19 mouse cellular contexts compared by ENCODE assay signal in genomic region chr5:35305332-35305731, GRCm38 (mm10). TPM values are rescaled to one million over a fixed set of nuclear protein-coding genes. Genes with fewer than 3 reads are reported as not detected.
DNase-seq lines count a peak whose midpoint lies in the region; ATAC-seq lines count a peak whose summit lies in the region.
"Had no signal": no experiment of that assay in that cellular context is flagged by ENCODE, and none has a peak within 500 bp of the region (broad histone marks: within the 10 kb centered on the region; RNA-seq: fewer than 3 reads in every experiment).

No protein-coding gene starts in this region.

- WGBS in kidney, embryonic 16.5 days: 70% methylated on average over 10 of the region's 10 CpGs

- no peak overlapping the region for H3K4me3 ChIP-seq in kidney, embryonic 16.5 days (ENCODE audit: low read length)
- H3K4me3 ChIP-seq: forebrain, embryonic 12.5 days; intestine, embryonic 15.5 days had no signal

- no peak for ATAC-seq in kidney, embryonic 16.5 days (ENCODE audit: low FRiP score, low TSS enrichment)
- ATAC-seq: intestine, embryonic 15.5 days had no signal

- no peaks in the 10 kb centered on the region for H3K36me3 ChIP-seq in kidney, embryonic 16.5 days (ENCODE audit: insufficient read depth, low read length)
- H3K36me3 ChIP-seq: forebrain, embryonic 12.5 days; intestine, embryonic 15.5 days had no signal

- H3K4me2 ChIP-seq in kidney, embryonic 16.5 days (replicated peaks; ENCODE audit: low read depth, low read length): no peak overlapping the region
- H3K4me2 ChIP-seq: forebrain, embryonic 12.5 days; intestine, embryonic 15.5 days; lung, embryonic 14.5 days had no signal

- H3K9ac ChIP-seq in kidney, embryonic 16.5 days (replicated peaks; ENCODE audit: low read length): no peak overlapping the region
- H3K9ac ChIP-seq: forebrain, embryonic 12.5 days; intestine, embryonic 15.5 days; lung, embryonic 14.5 days had no signal

- DNase-seq in layer of hippocampus, postnatal 10 days (ENCODE audit: low spot score in 2 of 2): peak; percentile 27 to 39
- no peak for DNase-seq in layer of hippocampus, adult 9-10 months (ENCODE audit: low spot score)
- peak; percentile 92 for DNase-seq in brain, adult 2 months (ENCODE audit: low read depth, low spot score)
- DNase-seq in cerebellum, adult 11-12 months: peak; percentile 92
- DNase-seq in cerebellum, postnatal 36 days: peak; percentile 82 to 84
- DNase-seq in lung, adult 18-20 months: no peak
- DNase-seq: adrenal gland, adult 2 months; embryo, embryonic 11 days; heart, adult 18-20 months; kidney, postnatal 10 days; layer of hippocampus, adult 9-11 months; lung, embryonic 14.5 days; right cerebral cortex, postnatal 14 days had no signal

- no peaks in the 10 kb centered on the region for H3K27me3 ChIP-seq in kidney, embryonic 16.5 days (ENCODE audit: insufficient read depth, low read length)
- H3K27me3 ChIP-seq: intestine, embryonic 15.5 days had no signal

- H3K9me3 ChIP-seq in kidney, embryonic 16.5 days (ENCODE audit: low read length): no peaks in the 10 kb centered on the region
- H3K9me3 ChIP-seq: forebrain, embryonic 12.5 days; intestine, embryonic 15.5 days had no signal

- no peaks in the 10 kb centered on the region for H3K4me1 ChIP-seq in kidney, embryonic 16.5 days (ENCODE audit: insufficient read depth, low read length)
- H3K4me1 ChIP-seq: forebrain, embryonic 12.5 days; intestine, embryonic 15.5 days had no signal

- H3K27ac ChIP-seq in kidney, embryonic 16.5 days (ENCODE audit: low read length): no peak overlapping the region
- H3K27ac ChIP-seq: forebrain, embryonic 12.5 days; intestine, embryonic 15.5 days had no signal

RNA-seq across cellular contexts. Expression of gene Adra2c, which starts 27.2 kb away (rescaled TPM):
- 10 to 100 TPM; 19.3 to 21.0 TPM for total RNA-seq in layer of hippocampus, postnatal 10 days (2021)
- polyA plus RNA-seq in kidney, embryonic 16.5 days (2015; fragmentation: Nextera tagmentation; extraction: Ambion mirVana): 0.15 and 0.16 TPM in 2 replicates
- total RNA-seq: liver, adult 2 months; megakaryocyte, adult 5-6 weeks had no signal
- polyA plus RNA-seq: heart, postnatal 0 days; liver, adult 2 months; lung, embryonic 14.5 days had no signal

Comparison
In these comparisons a context has a peak if more than half of its experiments do, and no peak if none do; other contexts are left out.
1. DNase-seq: peak in layer of hippocampus, postnatal 10 days (2 of 2), brain, adult 2 months (single experiment), cerebellum, adult 11-12 months (single experiment) and cerebellum, postnatal 36 days (2 of 2); none in layer of hippocampus, adult 9-10 months (single experiment) and lung, adult 18-20 months (0 of 2).